Mouse (Mus musculus): ENCODE results near the gene Pcif1.
A peak's percentile ranks its signal among the peaks of the same experiment; 100 is the strongest.

- TF ChIP-seq CTCF (IDR thresholded peaks at IDR 0.05) (peak; percentile 80), POLR2A (IDR thresholded peaks at IDR 0.05; ENCODE audit: insufficient read depth, low read depth, low read length) (no peak), EP300 (IDR thresholded peaks at IDR 0.05; ENCODE audit: insufficient read depth, low read depth, low read length) (no peak)
Observed at GRCm38 (mm10) chr2:164867566-164867965, 11.5 kb upstream of the Pcif1 start.

Measured in heart, adult 2 months (tissue).